Mouse (Mus musculus): ENCODE data around the gene Parp12.

Parp12 gene

DNA sequence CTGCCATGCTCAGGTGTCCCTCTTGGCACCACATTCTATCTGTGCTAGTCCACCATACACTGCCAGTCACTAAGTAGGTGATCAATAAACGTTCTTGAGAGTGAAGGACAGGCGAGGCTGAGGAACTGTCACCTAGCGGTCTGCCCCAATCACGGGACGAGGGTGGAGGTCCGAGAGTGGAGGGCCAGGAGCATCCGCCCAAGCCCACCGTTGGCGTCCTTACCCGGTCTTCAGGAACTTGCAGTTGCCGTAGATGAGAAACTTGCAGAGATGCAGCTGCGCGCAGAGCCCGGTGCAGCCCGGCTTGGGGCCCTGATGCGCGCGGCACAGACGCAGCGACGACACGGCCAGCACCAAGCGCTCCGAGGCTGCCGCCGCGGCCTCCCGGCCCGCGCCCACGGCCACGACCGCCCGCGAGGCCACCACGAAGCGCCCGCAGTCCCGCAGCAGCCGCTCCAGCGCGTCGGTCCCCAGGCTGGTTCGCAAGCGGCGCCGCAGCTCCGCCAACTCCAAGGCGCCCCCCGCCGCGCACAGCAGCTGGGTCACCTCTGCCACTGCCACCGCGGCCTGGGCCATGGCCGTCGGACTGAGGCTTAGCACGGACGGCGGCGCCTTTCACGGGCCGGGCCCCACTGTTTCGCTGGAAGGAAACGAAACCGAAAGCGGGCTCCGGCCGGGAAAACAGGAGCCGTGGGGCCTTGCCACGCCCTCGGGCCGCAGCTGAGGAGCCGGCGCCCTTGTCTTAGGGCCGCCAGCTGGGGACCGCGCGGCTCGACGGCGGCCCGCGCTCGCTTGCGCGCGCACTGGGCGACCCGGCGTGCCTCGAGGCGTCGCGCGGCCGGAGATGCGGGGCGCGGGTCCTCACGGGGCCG, at the start of gene Parp12:
Parp12 (minus strand) TSS at position 766 of the 872 bp plus-strand sequence.
- peak; percentile 81 for DNase-seq

DNA sequence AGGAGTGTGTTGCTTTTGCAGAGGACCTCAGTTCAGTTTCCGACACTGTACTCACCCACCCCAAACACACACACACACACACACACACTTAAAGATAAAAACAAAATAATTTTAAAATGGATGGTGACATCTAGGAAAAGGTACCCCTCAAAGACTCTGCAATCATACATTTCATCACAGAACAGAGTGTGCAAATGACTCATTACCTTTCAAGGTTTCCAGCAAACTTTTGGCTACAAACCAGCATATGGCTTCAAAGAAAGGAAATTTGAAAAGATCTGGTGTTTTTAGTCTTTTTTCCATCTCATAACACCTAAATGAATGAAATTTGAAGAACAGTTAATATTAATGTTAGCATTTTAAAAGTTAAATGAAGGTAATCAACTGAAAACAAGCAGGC, 46.7 kb upstream of the Parp12 start:
- no peak for DNase-seq

GRCm38 (mm10) chr6:39161975-39162374, 43.8 kb upstream of the Parp12 start:
- DNase-seq, result no peak

DNA sequence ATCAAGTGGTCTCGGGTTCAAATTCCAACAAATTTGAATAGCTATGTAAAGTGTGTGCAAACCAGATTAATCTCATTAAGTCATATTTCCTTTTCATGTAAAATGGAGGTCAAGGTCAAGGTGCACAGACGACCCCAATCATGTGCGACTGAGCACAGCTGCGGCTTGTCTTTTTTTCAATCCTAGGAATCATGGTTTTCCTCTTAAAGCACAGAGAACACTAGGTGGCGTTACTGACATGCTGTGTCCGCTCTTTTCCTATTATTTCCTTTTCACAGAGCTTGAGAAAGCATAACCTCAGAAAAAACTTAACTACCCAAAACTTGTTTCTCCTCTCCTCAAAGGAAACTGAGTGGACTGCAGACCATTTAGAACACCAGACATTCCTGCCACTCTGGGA, 27.9 kb upstream of the Parp12 start:
- DNase-seq, result peak; percentile 50

- DNase-seq, result no peak
Observed at GRCm38 (mm10) chr6:39132556-39132955, 14.4 kb upstream of the Parp12 start.

- no peak for DNase-seq
Observed at GRCm38 (mm10) chr6:39131480-39131879, 13.3 kb upstream of the Parp12 start.

DNA sequence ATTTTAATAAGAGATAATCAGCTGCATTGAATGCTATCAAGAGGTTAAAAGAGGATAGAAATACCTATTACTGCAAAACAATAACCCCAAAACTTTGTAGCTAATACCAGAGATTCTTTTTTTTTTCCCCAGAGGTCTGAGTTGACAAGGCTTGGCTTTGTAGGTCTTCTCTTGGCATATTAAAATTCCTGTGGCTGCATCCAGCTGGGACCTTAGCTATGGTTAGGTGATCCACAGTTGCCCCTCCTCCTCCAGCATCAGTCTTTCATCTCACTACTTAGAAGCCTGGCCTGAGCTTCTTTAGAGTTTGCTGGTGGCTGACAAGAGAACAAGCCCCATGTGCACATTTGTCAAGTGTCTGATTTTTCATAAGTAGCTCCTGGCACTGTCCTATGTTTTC, 6.6 kb upstream of the Parp12 start:
- DNase-seq, result no peak

- no peak for DNase-seq
Observed at GRCm38 (mm10) chr6:39120685-39121084, 2.5 kb upstream of the Parp12 start.

DNA sequence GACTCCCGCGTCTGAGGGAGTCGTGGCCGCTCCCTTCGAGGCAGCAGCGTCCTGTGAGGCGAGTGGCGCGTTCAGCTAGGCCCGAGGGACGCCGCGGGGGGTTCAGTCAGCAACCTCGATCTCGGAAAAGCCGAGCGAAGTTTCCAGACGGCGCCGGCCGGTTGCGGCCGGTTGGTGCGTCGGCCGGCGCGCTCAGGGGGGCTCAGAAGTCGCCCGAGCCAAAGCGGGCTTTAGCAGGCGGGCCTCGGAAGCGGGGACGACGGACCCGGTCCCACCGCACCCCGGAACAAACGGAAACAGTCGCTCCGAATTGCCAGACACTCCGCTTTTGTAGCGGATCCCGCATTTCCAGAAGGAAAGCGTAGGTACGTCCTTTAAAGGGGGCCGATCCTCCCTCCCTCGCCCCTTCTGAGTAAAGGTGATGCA, 320 bp upstream of the Parp12 start:
- no peak for DNase-seq

GRCm38 (mm10) chr6:39115438-39115837, 2.7 kb downstream of the Parp12 start:
- DNase-seq, result no peak

- no peak for DNase-seq
Observed at GRCm38 (mm10) chr6:39113141-39113540, 5.0 kb downstream of the Parp12 start.

DNA sequence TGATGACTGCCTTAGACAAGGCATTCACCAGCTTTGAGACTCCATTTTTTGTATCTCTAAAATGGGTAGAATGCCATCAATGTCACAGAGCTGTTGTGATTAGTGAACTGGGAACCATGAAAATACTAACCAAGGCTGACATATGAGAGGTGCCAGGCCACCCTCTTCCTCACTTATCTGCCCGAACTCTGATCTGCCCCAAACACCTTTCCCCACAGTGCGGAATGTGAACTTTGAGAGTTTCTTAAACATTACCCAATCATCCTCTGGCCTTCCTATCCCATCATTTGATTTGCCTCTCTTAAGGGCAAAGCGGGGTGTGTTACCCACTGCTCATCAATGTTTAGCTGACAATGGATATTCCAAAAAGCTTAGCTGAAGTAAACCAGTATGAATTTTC, 5.4 kb downstream of the Parp12 start:
- no peak for DNase-seq

- no peak for DNase-seq
Observed at GRCm38 (mm10) chr6:39106812-39107211, 11.3 kb downstream of the Parp12 start.

GRCm38 (mm10) chr6:39104631-39105030, 13.5 kb downstream of the Parp12 start:
- no peak for DNase-seq

DNA sequence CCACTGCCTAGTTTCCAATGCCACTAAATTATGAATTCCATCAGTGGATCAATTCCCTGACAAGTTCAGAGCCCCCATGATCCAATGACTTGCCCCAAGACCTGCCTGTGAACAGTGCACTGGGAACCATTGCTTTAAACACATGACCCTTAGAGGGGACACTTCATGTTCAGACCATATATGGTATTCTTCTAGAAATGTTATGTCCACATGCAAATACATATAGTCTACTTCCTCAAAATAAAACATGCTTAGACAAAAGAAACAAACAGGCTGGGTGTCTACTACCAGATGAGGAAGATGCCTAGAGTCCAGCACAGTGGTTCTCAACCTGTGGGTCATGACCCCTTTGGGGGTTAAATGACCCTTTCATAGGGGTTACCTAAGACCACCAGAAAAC, 41.7 kb downstream of the Parp12 start:
- DNase-seq, result no peak

- DNase-seq, result no peak
Observed at GRCm38 (mm10) chr6:39074186-39074585, 44.0 kb downstream of the Parp12 start.

DNA sequence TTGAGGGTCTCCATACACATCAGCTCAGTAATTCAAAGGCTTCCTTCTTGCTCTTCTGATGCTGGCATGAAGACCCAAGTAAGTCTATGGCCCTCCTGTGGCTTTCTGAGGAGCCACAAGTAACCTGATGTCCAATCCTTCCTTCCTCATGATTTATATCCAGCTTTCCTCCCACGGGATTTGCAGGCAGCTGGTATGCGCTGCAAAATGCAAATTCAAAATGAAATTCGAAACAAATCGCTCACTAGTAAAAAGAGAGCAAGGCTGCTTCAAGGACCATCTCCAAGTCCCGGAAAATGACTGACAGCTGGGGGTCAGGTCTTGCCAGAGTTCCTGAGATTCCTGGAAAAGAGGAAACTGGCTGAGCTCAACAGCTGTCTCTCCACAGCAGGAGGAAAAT, 45.5 kb downstream of the Parp12 start:
- peak; percentile 42 for DNase-seq

DNA sequence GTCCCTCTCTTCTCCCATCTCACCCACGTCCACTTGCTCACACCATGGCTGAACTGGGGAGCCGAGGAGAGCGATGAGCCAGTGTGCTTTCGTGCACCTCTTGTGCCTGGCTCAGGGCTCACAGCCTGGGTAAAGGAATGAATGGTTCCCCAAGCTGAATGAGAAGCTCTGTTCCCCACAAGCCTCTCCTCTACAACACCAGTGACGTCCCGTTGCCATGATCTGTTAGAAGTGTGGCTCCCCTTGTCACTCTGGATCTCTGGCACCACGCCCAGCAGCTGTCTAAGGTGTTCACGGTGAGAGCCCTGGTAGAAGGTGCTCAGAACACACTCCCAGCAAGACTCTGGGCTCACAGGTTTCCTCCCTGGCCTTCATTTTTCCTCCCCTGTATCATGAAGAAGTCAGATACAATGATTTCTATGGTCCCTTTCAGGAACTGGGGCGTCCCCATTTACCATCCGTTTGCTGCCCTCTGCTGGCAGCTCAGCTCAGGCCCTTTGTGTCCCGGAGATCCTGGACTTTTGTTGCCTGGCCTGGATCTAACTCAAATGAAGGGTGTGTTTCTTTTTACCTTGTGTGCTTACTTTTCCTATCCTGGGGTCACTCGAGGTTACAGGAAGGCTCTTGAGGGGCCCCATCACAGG, 51.1 kb downstream of the Parp12 start:
- DNase-seq, result peak; percentile 91

- DNase-seq, result no peak
Observed at GRCm38 (mm10) chr6:39063541-39063940, 54.6 kb downstream of the Parp12 start.

DNA sequence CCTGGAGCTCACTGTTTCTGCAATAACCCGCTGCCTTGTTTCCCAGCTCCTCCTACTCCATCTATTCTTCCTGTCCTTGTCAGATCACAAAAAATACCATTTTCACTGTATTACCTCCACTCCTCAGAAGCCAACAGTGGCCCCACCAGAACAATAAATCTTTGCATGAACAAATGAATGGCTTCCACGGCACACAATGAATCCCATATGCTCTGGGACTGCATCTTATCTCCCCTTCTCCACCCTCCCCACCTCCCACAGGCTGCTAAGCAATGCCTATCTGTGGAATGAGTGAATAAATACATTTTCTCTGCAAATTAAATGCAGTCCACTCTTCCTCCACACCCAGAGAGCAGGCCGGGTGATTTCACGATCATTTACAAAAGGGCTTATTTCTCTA, 57.0 kb downstream of the Parp12 start:
- DNase-seq, result peak; percentile 36

DNA sequence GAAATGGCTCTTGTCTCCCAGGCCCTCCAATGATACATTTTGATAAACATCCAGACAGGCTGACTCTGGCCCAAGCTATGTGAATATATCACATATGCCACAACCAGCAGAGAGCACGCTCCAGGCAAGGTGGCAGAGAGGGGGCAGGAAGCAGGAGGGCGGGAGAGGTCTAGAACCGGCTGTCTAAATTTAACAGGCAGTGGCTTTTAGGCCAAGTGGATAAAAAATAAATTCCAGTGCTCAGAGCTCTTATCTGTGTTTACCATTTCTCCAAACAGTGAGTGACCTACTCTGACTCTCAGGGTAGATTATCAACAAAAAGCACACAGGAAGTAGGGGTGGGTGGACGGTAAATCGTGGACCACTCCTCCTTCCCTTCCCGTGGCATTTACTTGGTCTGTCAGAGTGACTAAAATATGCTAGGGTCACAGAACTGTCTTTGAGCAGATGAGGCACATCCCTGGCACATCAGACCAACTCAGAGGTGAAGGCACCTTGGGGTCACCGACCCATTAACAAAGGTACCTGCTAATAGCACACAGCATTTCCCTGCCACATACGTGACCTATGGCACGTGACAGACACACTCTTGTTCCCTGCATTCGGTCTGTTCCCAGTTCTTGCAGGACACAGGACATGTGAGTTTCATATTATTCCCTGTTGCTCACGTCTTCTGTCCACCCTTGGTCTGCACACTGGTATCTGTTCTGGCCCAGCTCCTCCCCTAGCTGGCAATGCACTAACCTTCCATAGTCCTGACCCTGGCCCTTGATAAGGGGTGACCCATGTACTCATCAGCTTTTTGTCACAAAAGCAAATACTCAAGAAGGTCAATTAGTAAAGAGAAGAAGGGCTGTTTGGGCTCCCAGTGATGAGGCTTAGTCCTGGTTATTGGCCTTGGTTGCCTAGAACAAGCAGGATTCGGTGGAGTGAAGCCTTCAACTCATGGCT, 58.3 kb downstream of the Parp12 start:
- no peak for DNase-seq

- DNase-seq, result no peak
Observed at GRCm38 (mm10) chr6:39058936-39059335, 59.2 kb downstream of the Parp12 start.

DNA sequence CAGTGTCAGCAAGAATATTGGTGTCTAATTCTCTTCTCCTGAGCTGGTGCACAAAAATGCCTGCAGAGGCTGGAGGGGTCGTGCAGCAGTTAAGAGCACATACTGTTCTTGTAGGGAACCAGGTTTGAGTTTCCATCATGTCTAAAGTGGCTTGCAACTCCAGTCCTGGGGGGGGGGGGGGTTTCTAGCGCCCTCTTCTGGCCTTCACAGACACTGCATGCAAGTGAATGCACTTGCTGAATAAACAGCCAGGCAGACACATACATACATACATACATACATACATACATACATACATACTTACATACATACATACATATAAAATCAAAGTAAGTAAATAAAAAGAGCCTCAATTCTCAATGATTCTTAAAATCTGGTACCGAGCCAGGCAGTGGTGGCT, 59.8 kb downstream of the Parp12 start:
- DNase-seq, result no peak

Measured in embryo, embryonic 11 days (tissue).